Mouse (Mus musculus) gastrocnemius, adult 18-20 months (tissue): ENCODE measurements at regions not wholly inside any gene's neighbourhood (a gene's known extent, or its start where the extent isn't known, plus 50 kb on each side); places are given as distances from the start of the nearest gene placed in this dataset.

Source experiments
- DNase-seq: peaks from one replicate; pipeline ENCODE4 v3.0.0; 2021; ENCODE audit warnings: low spot score

DNA sequence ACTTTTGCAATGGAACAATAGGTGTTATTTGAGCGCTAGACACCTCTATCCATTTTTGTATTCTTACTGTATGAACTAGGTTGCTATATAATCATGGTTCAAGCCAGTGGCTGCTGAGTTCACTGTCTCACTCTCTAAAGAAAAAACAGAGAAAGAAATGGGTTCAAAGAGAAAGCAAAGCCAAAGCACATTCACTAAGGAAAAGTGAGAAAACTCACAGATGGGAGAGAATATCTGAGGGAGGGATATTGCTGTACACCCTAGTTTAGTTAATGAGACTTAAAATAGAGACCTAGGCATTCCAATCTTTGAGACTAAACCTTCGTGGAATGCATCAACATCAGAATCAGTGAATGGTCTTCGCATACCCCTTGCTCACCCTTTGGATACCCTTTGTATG, 371.0 kb downstream of the Fam198b start:
- no peak for DNase-seq

GRCm38 (mm10) chr3:80256383-80256782, 372.1 kb downstream of the Fam198b start:
- no peak for DNase-seq

DNA sequence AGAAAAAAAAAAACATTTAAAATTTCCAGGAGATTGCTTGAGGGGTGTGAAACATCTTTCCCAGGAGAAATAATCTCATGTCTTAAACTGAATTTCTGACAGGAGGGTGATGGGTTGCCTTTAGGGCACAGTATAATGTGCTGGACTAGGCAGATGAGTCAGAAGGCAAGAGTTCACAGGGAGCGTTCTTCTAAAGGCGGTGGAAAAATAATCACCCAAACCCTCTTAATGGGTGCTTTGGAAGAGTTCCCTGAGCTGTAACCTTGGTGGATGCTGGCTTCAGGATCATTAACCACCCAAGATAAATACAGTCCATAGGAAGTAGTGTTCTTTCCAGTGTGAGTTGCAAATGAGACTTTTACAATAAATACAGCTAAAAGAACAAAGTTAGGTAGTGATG, 378.8 kb downstream of the Fam198b start:
- no peak for DNase-seq

DNA sequence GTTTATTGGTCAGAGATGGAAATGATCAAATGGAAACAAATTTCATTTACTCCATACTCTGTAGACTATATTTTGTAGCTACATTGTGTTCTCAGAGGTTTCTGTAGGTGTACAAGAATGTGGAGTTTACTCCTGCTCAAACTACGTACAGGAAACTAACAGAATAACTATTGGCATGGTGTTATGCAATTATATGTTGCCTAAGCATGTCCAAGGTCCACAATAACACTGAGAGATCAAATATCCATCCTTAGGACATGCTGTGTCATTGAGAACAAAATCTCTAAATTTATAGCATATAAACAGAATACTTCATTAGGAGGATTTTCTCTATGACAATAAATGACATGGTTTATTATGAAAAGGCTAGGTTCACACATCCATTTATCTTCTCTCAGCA, 400.3 kb downstream of the Fam198b start:
- DNase-seq: no peak

DNA sequence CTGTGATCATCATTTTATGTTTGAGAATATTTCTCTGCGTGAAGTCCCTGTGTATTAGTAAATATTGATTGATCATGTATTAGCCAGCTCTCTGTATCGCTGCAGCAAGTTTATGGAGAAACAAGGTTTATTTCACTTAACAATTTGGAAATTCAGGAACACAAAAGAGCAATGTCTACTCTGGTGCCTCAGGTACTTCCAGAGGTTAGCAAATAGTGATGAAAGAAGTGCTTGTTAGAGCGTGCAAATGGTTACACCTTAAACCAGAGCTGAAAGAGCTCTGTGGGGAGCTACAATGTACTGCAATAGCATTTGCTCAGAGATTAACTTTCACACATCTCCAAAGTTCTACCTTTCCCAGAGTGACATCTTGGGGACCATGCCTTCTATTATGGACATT, 400.9 kb downstream of the Fam198b start:
- no peak for DNase-seq

DNA sequence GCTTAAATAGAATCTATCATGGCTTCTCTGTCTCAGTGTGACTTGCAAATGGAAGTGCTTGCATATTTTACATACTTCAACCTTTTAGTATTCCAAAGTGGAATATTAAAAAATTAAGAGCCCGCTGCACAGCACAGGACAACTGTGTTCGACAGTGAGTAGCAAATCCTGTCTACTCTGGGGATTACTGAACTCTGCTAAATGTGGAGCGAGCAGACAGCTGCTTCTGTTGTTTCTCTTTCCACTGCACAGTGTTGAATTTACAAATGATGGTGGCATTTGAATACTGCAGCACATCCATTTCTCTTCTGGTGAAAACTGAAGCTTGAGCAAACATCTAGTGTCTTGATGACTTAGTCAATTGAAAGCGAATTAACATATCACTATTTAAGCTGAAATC, 409.2 kb downstream of the Fam198b start:
- DNase-seq: no peak

DNA sequence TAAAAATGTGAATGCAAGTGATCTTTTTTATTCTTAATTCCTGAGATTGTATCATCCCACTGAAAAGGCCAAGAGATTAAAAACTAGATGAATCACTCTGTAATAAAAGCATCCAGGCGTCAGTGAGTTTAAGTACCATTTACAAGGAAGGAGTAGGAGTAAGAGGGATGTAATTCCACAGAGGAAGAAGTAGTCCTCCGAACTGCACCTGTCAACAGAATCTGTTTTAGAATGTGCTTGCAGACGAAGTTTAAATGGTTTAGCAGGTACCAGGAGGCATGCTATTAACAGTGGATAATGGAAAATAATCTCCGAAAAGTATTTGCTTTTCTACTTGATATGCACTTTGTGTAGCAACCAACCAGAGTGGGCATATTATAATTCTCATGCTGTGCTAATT, 423.3 kb downstream of the Fam198b start:
- DNase-seq: no peak

DNA sequence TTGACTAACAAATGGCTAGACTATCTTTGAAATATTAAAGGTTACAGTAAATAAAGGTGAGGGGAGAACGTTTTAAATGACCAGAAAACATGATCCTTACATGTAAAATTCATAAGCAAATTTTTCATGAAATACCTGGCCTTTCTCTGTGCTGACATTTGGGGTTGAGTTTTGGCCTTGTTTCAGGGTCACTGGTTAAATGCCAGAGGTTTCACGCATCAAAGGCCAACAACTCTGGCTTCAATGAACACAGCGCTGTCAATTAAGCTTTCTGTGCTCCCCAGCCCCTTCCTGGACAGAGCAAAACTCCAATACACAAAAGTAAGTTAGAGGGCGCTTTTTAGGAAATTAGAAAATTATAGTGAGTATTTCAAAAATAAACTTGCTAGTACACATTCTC, 425.6 kb downstream of the Fam198b start:
- no peak for DNase-seq

DNA sequence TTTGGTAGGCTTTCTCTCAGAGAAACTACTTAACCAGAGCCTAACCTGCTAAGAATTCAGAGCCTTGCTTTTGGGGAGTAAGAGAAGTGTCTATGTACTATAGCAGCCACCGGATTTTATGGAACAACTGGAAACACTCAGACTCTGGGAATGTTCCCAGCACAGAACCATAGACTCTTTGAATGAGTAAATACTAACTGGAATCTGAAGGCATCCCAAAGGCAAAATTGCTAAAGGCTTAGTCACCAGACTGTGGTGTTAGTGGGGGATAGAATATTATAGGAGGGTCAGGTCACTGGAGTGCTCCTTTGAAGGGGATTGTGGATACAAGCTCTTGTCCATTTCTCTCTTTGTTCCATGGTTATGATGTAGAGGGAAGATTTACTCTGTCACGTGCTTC, 427.4 kb downstream of the Fam198b start:
- no peak for DNase-seq

DNA sequence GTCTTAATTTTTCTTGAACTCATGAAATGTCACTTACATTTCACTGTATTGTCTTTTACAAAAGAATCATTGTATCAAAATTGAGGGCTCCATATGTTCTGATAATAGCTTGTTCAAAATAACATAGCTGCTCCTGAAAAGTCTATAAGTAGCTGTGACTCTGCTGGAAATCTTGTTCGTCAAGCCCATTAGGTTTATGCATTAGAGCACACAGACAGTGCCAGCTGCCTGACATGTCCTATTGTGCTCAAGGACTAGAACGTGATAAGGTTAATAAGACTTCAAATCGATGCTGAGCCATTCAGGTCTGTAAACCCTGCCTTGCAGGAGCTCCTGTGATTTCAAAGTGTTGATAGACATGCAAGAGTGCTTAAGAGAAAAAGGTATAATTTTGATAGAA, 438.0 kb downstream of the Fam198b start:
- no peak for DNase-seq

GRCm38 (mm10) chr3:80324726-80325125, 440.4 kb downstream of the Fam198b start:
- no peak for DNase-seq

DNA sequence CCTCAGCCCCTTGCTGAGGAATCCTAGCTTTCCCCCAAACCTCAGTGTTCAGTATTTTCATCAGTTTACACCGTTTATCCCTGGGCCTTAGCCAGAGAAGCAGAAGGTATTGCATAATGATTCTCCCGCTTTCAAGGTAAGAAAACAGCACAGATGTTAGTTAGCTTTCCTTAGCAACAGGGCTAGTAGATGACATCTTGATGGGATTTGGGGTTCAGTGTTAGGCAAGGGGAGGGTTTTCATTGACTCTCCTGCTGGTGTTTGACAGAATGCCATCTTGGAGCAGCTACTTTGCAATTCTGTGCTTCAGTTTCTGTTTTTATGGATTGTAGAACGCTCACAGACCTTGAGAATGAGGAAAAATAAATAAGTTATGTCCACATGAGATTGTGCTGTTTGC, 447.4 kb downstream of the Fam198b start:
- no peak for DNase-seq

- DNase-seq: no peak
These were observed 450.1 kb downstream of the Fam198b start for GRCm38 (mm10) chr3:80334446-80334893.

DNA sequence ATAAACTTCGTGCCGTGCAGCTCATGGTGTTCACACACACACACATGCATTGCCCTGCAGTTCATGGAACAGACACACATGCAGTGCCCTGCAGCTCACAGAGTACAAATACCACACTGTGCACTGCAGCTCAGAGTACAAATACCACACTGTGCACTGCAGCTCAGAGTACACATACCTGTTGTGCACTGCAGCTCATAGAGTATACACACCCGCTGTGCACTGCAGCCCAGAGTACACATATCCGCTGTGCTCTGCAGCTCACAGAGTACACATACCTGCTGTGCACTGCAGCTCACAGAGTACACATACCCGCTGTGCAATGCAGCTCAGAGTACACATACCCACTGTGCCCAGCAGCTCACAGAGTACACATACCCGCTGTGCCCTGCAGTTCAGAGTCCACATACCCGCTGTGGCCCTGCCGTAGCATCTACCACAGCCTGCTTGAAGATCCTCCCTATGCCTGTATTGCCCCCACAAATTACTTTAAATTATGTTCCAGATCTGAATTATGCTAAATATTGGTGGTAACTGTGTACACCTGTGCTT, 451.9 kb downstream of the Fam198b start:
- no peak for DNase-seq

DNA sequence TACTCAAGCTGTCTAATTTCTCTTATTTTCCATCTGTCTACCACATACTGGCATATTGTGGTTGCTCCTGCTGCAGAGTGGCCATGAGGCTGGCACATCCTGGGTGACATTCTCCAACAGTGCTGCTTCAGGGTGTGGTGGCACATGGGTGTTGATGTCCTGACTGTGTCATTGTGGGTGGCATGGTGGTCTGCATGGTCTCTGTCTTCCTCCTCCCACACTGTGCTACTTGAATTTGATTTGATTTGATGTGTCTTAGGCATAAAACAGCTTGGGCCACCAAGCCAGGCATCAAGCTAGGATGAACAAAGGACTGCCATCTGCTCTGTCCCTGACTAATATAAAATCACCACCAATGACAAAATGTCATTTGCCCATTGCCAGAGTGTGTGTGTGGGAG, 434.7 kb downstream of the Gria2 start:
- no peak for DNase-seq

GRCm38 (mm10) chr3:80369214-80369941, 433.3 kb downstream of the Gria2 start:
- no peak for DNase-seq

DNA sequence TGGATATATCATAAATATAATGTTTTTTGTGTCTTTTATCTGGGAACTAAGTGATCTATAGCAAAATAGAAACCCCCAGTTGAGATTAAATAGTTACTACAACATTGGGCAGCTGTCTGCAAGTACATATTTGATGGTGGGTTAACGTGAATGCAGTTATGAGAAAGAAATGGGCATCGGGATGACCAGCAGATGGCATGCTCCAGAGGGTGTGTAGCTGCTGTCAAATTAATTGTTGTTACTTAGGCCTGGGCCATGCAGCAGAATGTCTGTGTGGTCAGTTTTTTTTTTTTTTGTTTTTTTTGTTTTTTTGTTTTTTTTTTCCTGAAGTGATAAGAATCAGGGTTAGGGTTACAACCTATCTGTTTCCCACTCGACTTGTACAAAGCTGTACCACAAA, 430.2 kb downstream of the Gria2 start:
- no peak for DNase-seq

- DNase-seq: no peak
These were observed 416.6 kb downstream of the Gria2 start for GRCm38 (mm10) chr3:80385986-80386385.

- no peak for DNase-seq
These were observed 406.4 kb downstream of the Gria2 start for GRCm38 (mm10) chr3:80396240-80396639.

GRCm38 (mm10) chr3:80420453-80420852, 382.2 kb downstream of the Gria2 start:
- no peak for DNase-seq

- no peak for DNase-seq
These were observed 381.2 kb downstream of the Gria2 start for GRCm38 (mm10) chr3:80421461-80421860.

- DNase-seq: no peak
These were observed 380.5 kb downstream of the Gria2 start for GRCm38 (mm10) chr3:80422106-80422505.

GRCm38 (mm10) chr3:80422646-80423045, 380.0 kb downstream of the Gria2 start:
- no peak for DNase-seq
